Mouse (Mus musculus) heart, adult 2 months (tissue): ENCODE measurements around the gene Thsd4. TPM values are rescaled to one million over a fixed set of nuclear protein-coding genes. Genes with fewer than 3 reads are reported as not detected.

Experiments
- DNase-seq, 2 experiments: peaks; one replicate each; pipeline ENCODE4 v3.0.0; 2021
- H3K27ac ChIP-seq: fragments of 200-600 bp; 2 replicates; pipeline ENCODE4 v1.8.1; 2022
- H3K27me3 ChIP-seq: fragments of 200-500 bp; 2 replicates; pipeline ENCODE4 v1.6.1; 2012; ENCODE audit warnings: mild to moderate bottlenecking, low read length, inconsistent platforms, mixed read lengths; ENCODE audit not compliant: control insufficient read depth, insufficient read depth
- H3K36me3 ChIP-seq: fragments of 200-500 bp; 2 replicates; pipeline ENCODE4 v1.6.1; 2012; ENCODE audit warnings: low read length, inconsistent platforms; ENCODE audit not compliant: control insufficient read depth, insufficient read depth
- H3K4me1 ChIP-seq: fragments of 200-500 bp; 2 replicates; pipeline ENCODE4 v1.6.1; 2011; ENCODE audit warnings: low read length; ENCODE audit not compliant: control insufficient read depth, insufficient read depth
- H3K4me3 ChIP-seq: fragments of 200-600 bp; 2 replicates; pipeline ENCODE4 v1.8.1; 2022
- H3K79me2 ChIP-seq: fragments of 200-500 bp; replicated peaks from 2 replicates; pipeline ENCODE4 v1.6.1; 2012; ENCODE audit warnings: mild to moderate bottlenecking, inconsistent platforms, low read length, moderate library complexity, mixed read lengths; ENCODE audit not compliant: control insufficient read depth, insufficient read depth
- H3K9ac ChIP-seq: fragments of 200-500 bp; 2 replicates; pipeline ENCODE4 v1.6.1; 2012; ENCODE audit warnings: low read depth, mild to moderate bottlenecking, control low read depth, inconsistent platforms, low read length, mixed read lengths
- CTCF ChIP-seq: fragments of 200-600 bp; IDR thresholded peaks from 2 replicates; pipeline ENCODE4 v1.8.1; 2022; ENCODE audit warnings: antibody characterized with exemption, mild to moderate bottlenecking, moderate library complexity
- EP300 ChIP-seq: fragments of 200-500 bp; IDR thresholded peaks from 2 replicates; pipeline ENCODE4 v1.6.1; 2011; ENCODE audit warnings: low read depth, low read length, control low read depth; ENCODE audit not compliant: insufficient read depth
- POLR2A ChIP-seq: fragments of 200-500 bp; IDR thresholded peaks from 2 replicates; pipeline ENCODE4 v1.6.1; 2011; ENCODE audit warnings: mild to moderate bottlenecking, low read depth, low read length, control low read depth; ENCODE audit not compliant: insufficient read depth
- WGBS: fragments of 180-500 bp; shearing (Covaris S2); methylation state at CpG from one replicate; pipeline ENCODE4 v1.1.7; 2018; 5-methylcytosine and 5-hydroxymethylcytosine counted together
- intact Hi-C: fragments of 180-260 bp; cut with DNase I; formaldehyde crosslinking; loops from one replicate; pipeline ENCODE4 v1.15.1; 2025
- polyA plus RNA-seq: library from polyadenylated mRNA; depleted of rRNA; stranded (reverse); fragments of >200 nt; gene quantifications from 2 replicates; pipeline ENCODE4 v1.2.3, GENCODE M21; 2012
- total RNA-seq, 2 experiments: library from RNA; stranded (reverse); gene quantifications; 2 replicates each; pipeline ENCODE4 v1.2.3; 2021

The Thsd4 gene
- total and polyA plus RNA-seq, 3 experiments, result 3.5 to 5.2 (median 4.3) TPM

DNA sequence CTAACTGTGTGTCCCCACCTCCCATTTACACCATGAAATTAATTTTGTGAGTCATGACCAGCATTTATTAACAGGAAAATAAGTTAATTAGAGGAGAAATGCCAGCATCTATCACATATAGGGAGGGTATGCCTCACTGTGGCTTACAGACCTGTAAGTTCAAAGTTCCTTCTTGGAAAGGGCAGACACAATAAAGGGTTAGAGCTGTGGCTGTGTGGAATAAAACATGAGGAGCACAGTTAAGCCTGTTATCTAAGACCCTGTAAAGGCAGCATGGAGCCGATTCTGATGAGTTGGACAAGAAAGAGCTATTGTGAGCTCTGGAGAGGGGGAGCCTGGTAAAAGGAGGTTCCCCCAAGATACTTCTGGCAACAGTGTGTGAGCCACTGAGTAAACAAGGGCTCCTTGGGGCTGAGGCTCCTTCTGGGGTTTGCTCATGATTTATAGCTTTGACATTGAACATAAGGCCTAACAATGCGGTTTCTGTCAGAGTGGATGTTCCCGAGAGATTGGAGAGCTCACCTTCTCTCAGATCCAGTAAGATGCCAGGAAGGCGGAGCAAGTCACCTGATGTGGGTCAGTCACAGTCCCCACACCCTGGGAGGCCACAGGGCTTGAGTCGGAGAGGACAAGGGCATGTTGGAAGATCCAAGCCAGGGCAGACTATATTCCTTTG lies 20.2 kb downstream of the Thsd4 start:
- Histone ChIP-seq H3K4me1 (peaks cover 7% of the 10 kb centered on the region), H3K27ac (no peak overlapping the region), H3K27me3 (no peaks in the 10 kb centered on the region), H3K36me3 (no peaks in the 10 kb centered on the region), H3K4me3 (no peak overlapping the region), H3K9ac (no peak overlapping the region), H3K79me2 (no peaks in the 10 kb centered on the region)
- intact Hi-C loops, result no loop called here
- TF ChIP-seq CTCF, result no peak
- no peak for DNase-seq
- WGBS, result 83% methylated on average over 5 of the region's 5 CpGs

DNA sequence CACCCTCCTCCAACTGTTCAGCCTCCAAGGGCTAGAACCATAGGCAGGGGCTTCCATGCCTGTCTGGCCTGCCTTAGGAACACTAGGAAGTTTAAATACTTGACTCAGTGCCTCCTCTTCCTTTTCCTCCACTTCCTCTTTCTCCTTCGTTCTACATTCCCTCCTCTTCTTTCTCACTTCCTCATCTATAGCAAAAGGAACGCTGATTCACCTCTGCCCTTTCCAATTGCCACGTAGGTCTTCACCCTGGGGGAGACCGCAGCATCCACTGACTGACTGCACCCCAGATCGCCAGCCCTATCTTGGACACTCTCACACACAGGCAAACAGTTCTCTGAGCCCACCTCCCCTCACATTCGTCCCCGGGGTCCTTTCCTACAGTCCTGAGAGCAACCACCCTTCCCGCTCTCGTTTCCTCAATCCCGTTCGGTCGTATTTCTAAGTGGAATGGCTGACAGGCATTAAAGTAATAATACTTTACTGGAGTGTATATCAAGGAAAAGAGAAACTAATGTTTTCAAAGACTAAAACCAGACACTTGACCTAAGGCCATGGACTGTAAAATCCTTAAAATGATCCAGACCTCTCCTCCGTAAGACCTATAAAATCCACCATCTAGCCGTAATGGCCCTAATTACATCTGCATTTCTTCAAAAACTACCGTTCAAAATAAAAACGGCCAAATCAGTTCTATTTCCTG lies 29.4 kb downstream of the Thsd4 start:
- no peak overlapping the region for H3K27ac ChIP-seq
- WGBS, result 69% methylated on average over 16 of the region's 16 CpGs
- no peaks in the 10 kb centered on the region for H3K4me1 ChIP-seq
- intact Hi-C loops, result no loop called here
- no peak for TF ChIP-seq CTCF
- TF ChIP-seq POLR2A, result no peak
- no peak for TF ChIP-seq EP300
- no peaks in the 10 kb centered on the region for H3K79me2 ChIP-seq
- DNase-seq, result no peak
- no peaks in the 10 kb centered on the region for H3K27me3 ChIP-seq
- no peak overlapping the region for H3K4me3 ChIP-seq
- no peaks in the 10 kb centered on the region for H3K36me3 ChIP-seq
- no peak overlapping the region for H3K9ac ChIP-seq

- Histone ChIP-seq H3K9ac (no peak overlapping the region), H3K79me2 (no peaks in the 10 kb centered on the region), H3K4me3 (no peak overlapping the region), H3K4me1 (no peaks in the 10 kb centered on the region), H3K36me3 (no peaks in the 10 kb centered on the region), H3K27ac (no peak overlapping the region), H3K27me3 (no peaks in the 10 kb centered on the region)
- TF ChIP-seq EP300 (no peak), POLR2A (no peak), CTCF (no peak)
- DNase-seq, result no peak
- intact Hi-C loops, result no loop called here
- WGBS, result 92% methylated on average over 16 of the region's 16 CpGs
These were observed 30.3 kb downstream of the Thsd4 start for GRCm38 (mm10) chr9:60491489-60492100.

DNA sequence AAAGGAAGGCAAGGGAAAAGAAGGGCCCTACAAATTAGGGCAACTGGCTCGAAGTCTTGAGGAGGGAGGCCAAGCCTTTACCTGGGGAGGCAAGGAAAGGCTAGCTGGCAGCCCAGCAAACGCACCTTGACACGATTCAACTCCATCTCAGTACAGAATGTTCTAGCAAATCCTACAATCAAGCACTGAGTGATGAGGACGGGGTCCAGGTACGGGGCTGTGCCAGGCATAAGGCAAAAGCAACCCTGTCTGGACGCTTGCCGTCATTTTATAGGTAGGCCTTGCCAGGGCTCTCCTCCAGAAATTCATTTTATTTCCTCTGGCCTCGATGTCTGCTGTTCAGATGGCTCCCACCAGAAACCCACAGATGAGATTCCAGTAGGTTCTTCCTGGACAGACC lies 30.8 kb downstream of the Thsd4 start:
- no peak for DNase-seq
- intact Hi-C loops, result no loop called here
- TF ChIP-seq POLR2A, result no peak
- no peak for TF ChIP-seq CTCF
- Histone ChIP-seq H3K4me3 (no peak overlapping the region), H3K79me2 (no peaks in the 10 kb centered on the region), H3K27me3 (no peaks in the 10 kb centered on the region), H3K9ac (no peak overlapping the region), H3K4me1 (no peaks in the 10 kb centered on the region), H3K27ac (no peak overlapping the region), H3K36me3 (no peaks in the 10 kb centered on the region)
- WGBS, result 87% methylated on average over 8 of the region's 8 CpGs

DNA sequence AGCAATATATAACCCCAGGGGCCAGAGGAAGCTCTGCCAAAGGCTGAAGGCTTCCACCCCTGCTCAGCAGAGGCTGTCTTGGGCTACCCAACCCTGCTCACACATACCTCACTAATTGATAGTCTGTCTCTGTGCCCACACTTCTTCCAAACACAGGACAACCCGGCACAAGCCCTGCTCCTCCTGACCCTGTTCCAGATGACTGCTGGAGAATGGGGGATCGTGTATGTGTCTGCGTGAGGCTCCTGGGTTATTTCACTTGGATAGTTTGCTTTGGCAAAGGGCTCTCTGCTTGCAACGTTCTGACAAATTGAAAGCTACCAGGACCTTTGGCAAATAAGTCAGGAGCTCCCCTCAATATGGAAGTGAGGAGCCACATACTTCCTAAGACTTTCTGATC lies 33.0 kb downstream of the Thsd4 start:
- Histone ChIP-seq H3K4me3 (no peak overlapping the region), H3K79me2 (no peaks in the 10 kb centered on the region), H3K27ac (no peak overlapping the region), H3K4me1 (no peaks in the 10 kb centered on the region), H3K36me3 (no peaks in the 10 kb centered on the region), H3K27me3 (no peaks in the 10 kb centered on the region), H3K9ac (no peak overlapping the region)
- 41% methylated on average over 4 of the region's 4 CpGs for WGBS
- no peak for TF ChIP-seq POLR2A
- no peak for TF ChIP-seq CTCF
- no peak for TF ChIP-seq EP300
- DNase-seq, result no peak
- intact Hi-C loops, result no loop called here

DNA sequence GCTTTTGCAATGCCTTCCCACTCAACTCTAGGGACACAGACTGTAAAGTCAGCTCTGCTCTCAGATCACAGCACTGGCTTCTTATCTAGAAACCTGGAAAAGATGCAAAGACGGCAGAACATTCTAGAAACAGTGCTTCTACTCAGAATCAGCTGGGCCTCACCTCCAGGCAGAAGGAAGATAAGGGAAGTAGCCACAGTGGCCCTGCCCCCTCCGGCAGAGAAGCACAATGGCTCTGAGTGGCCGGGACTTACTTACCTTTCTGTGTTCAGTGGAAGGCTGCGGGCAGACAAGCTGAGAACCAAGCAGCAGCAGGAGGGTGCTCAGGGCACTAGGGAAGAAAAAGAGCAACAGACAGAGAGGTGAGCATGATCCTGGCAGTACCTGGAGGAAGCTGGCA lies 39.7 kb downstream of the Thsd4 start:
- H3K79me2 ChIP-seq, result no peaks in the 10 kb centered on the region
- H3K4me3 ChIP-seq, result no peak overlapping the region
- no peak for TF ChIP-seq CTCF
- no peak for TF ChIP-seq POLR2A
- TF ChIP-seq EP300, result no peak
- no peaks in the 10 kb centered on the region for H3K27me3 ChIP-seq
- no peak for DNase-seq
- H3K4me1 ChIP-seq, result no peaks in the 10 kb centered on the region
- no peaks in the 10 kb centered on the region for H3K36me3 ChIP-seq
- H3K9ac ChIP-seq, result no peak overlapping the region
- intact Hi-C loops, result no loop called here
- WGBS, result 39% methylated on average over 4 of the region's 4 CpGs
- H3K27ac ChIP-seq, result no peak overlapping the region
